Mouse (Mus musculus): ENCODE measurements around the gene Sgsm2.
"Not testable (repeated sequence)": the region's sequence is repeated elsewhere in the genome, so short reads cannot be mapped to it uniquely, and the experiment has no call there.

Sgsm2 gene

DNA sequence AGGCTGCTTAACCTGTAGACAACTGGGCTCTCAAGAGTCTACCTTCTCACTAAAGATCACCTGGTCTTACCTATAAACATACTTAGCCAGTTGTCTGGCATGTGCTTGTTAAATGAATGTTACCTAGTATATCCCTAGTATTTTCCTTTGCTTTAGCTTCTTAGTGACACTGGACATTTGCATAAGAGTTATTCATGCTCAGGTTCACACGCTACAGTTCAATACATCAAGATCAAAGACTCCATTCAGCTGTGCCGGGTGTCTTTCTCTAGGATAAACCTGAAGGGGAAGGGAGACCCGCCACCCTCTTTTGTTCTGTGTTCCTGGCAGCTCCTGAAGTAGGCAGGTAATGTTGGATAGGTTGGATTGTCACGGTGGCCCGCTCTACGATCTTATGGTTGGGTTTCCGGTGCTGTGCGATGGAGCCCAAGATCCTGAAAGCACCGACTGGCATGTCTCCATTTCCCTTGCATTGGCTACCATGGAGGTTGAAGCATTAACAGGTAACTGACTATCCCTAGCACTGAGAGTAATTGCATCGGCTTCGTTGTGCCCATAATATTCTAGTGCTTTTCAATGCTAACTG is 67.8 kb downstream of the Sgsm2 start:
- DNase-seq (ENCODE audit: inconsistent ontology term), result no peak

- no peak for DNase-seq (ENCODE audit: inconsistent ontology term)
Observed at GRCm38 (mm10) chr11:74828404-74828931, 68.4 kb downstream of the Sgsm2 start.

GRCm38 (mm10) chr11:74827791-74828403 is 69.0 kb downstream of the Sgsm2 start:
- DNase-seq (ENCODE audit: inconsistent ontology term), result no peak

DNA sequence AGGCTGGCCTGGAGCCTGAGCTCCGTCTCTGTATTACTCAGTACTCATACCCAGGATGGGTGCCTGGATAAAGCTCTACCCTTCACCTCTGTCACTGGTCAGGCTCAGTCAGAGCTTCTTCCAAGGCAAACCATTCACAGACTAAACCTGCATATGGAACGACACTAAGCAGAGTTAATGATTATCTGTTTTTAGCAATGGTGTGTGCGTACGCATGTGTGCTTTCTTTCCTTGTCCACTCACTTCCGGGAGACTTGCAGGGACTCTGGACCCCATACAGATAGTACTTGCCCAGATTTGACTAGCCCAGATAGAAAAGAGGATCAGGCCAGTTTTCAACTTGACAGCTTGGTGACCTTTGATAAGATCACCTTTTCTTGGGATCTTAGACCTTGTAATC is 70.2 kb downstream of the Sgsm2 start:
- no peak for DNase-seq (ENCODE audit: inconsistent ontology term)

DNA sequence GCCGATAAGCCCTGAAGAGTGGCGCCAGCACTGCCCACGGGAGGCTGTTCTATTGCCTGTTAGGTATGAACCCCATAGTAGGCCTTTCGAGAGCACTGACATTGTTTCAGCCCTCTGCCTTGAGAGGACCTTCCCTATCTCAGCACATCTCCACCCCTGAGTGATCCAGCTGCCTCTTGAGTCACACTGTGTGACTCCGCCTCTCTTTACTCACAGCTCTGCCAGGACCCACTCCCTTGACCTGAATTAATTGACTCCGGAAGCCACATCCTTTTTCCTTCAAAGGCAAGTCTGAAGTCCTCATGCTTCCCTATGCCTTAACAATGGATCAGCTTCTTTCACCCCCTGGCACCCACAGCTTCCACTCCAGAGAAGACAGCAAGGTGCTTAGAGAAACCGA is 70.7 kb downstream of the Sgsm2 start:
- peak; percentile 48 for DNase-seq (ENCODE audit: inconsistent ontology term)

DNA sequence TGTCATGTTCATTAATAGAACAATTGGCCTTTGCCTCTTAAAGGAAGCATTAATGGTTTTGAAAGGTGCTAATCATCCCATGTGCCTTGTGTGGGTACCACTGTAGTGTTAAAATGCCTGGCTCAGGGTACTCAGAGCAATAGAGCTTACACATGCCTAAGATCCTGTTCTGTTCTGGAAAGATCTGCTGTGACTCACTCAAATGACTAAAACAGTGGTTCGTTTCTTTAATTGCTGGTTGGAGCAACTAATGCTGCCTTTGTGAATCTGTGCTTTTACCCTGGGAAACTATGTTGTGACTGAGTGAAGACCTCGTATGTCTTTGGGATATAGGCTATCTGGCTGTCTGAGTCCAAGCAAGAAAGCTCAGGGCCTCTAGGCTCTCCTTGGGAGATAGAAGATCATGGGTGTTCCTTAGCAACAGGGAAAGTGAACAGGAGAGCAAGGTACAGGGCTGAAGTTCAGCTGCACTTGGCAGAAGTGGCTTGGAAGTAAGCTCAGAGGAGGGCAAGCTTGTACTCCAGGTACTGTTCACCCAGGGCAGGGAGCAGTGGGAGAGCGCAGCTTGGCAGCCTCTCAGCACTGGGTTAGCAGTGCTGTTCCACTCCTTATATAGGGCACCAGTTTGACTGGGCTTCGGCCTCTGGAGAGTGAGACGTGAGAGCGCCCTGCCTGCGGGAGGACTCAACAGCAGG is 74.0 kb downstream of the Sgsm2 start:
- no peak for DNase-seq (ENCODE audit: inconsistent ontology term)

- no peak for DNase-seq (ENCODE audit: inconsistent ontology term)
Observed at GRCm38 (mm10) chr11:74821463-74821862, 75.4 kb downstream of the Sgsm2 start.

- DNase-seq (ENCODE audit: inconsistent ontology term), result no peak
Observed at GRCm38 (mm10) chr11:74820921-74821320, 75.9 kb downstream of the Sgsm2 start.

GRCm38 (mm10) chr11:74815795-74816194 is 81.1 kb downstream of the Sgsm2 start:
- no peak for DNase-seq (ENCODE audit: inconsistent ontology term)

DNA sequence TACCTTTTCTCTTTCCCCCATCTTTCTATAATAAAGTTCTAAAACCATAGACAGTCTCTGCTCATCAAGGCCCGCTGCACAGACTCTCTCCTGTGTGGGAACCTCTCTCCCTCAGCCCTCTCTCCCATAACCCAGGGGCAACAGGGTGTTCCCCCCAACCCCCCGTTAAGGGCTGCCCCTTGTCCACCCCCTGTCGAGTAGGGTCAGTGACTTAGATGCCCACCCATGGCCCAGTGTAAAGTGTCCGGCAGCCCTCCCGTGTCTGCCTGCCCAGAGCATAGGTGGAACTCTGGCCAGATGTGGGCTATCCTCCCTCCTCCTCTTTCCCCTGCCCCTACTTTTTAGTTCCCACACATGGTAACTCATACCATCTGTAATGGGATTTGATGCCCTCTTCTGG is 85.3 kb downstream of the Sgsm2 start:
- DNase-seq (ENCODE audit: inconsistent ontology term), result no peak

DNA sequence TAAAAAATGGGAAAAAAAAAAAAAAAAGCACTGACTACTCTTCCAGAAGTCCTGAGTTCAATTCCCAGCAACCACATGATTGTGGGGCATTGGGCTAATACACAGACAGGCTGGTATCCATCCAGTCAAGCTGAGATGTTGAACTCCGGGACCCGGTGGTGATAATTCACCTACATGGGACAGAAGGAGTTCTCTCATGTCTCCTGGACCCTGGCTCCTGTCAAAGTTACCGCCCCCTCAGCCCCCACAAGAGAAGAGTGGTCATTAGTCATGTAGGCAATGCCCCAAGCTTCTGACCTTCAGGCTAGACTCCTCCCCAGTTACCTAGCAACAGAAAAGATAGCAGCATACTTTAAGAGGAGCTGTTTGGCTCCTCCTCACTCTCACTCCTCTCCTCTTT is 85.8 kb downstream of the Sgsm2 start:
- DNase-seq (ENCODE audit: inconsistent ontology term), result not testable (repeated sequence)

- DNase-seq (ENCODE audit: inconsistent ontology term), result no peak
Observed at GRCm38 (mm10) chr11:74810134-74810533, 86.7 kb downstream of the Sgsm2 start.

- DNase-seq (ENCODE audit: inconsistent ontology term), result no peak
Observed at GRCm38 (mm10) chr11:74808251-74808853, 88.5 kb downstream of the Sgsm2 start.

GRCm38 (mm10) chr11:74807246-74807882 is 89.5 kb downstream of the Sgsm2 start:
- DNase-seq (ENCODE audit: inconsistent ontology term), result no peak

DNA sequence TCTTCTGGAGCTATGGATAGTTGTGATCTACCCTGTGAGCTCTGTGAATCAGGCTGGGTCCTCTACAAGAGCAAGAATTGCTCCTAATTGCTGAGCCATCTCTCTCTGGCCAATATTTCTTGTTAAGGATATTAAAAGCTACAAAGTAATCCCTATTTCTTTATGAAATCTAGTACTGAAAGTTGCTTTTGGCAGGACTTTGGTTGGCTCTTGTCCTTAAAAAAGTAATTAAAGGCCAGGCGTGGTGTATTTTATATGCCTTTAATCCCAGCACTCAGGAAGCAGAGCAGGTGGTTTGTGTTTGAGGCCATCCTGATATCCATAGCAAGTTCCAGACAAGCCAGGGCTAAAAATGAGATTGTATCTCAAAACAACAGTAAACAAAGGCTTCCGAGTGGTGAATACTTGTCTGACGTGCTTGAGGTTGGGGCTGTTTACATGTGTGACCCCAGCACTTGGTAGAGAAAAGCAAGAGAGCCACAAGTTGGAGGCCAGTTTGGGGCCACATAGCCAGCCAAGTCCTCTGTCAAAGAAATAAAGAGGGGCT is 92.7 kb downstream of the Sgsm2 start:
- no peak for DNase-seq (ENCODE audit: inconsistent ontology term)

- DNase-seq (ENCODE audit: inconsistent ontology term), result no peak
Observed at GRCm38 (mm10) chr11:74800658-74801057, 96.2 kb downstream of the Sgsm2 start.

All from Muller cell, postnatal 12 days (primary cell).